Mouse (Mus musculus): ENCODE measurements around the gene Trpm6.

GRCm38 (mm10) chr19:18890216-18890615 lies 140.4 kb downstream of the Trpm6 start:
- TF ChIP-seq CTCF (conservative IDR thresholded peaks at IDR 0.05 in 1 of 2, IDR thresholded peaks at IDR 0.05 in 1 of 2; ENCODE audit: low read depth in 2 of 2, low read length in 2 of 2) (no peak), SIN3A (IDR thresholded peaks at IDR 0.05; ENCODE audit: low read length) (no peak), NELFE (IDR thresholded peaks at IDR 0.05; ENCODE audit: low read depth, low read length) (no peak), JUN (IDR thresholded peaks at IDR 0.05; ENCODE audit: insufficient read depth, low read depth, low read length) (no peak), POLR2A (IDR thresholded peaks at IDR 0.05; ENCODE audit: low read depth, low read length) (no peak), USF2 (conservative IDR thresholded peaks at IDR 0.05; ENCODE audit: low read depth, low read length) (no peak), RAD21 (IDR thresholded peaks at IDR 0.05; ENCODE audit: low read depth, low read length) (no peak)

Data from CH12.LX (cell line).